Mouse (Mus musculus) B cell, adult 2 months (primary cell): Measurements from ENCODE around the gene Kcnmb2.

Source experiments
- DNase-seq, 2 experiments: peaks; one replicate each; pipeline ENCODE4 v3.0.0; 2022

Kcnmb2 gene

DNA sequence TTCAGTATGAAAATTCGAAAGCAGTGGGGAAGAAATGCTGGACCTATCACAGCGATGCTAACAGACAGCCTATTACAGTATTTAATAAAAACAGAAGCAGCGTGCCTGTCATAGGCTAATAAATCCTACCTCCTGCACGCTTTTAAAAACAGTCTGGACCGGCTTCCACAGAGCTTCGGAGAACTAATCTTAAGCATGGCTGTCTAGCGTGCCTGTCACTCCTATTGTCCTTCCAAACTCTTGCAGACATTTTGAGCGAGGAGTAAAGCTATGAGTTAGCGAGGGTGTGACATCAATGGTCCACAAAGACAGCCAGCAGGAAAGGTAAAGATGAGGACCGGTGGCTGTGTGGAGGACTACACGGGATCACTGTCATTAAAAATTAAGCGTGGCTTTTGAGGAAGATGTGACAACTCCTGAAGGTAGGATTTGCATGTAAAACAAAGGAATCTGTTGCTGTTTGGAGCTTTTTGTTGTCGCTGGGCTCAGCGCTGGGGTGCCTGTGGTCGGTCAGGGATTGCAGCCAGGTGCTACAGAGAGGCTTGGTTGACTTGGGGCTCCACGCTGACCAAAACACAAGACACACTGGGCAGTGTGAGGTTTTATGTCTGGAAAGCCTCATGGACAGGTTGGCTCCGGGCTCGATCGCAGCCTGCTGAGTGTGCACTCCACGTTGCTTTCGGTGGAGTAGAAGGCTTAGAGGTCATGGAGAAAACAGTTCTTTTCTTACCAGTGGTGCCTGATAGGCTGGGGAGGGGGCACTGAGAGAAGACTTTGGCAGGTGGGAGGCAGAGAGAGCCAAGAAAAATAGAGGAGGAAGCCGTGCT, at the start of gene Kcnmb2:
Kcnmb2 (plus strand) TSS at position 4 of the 827 bp plus-strand sequence.
- no peak for DNase-seq

DNA sequence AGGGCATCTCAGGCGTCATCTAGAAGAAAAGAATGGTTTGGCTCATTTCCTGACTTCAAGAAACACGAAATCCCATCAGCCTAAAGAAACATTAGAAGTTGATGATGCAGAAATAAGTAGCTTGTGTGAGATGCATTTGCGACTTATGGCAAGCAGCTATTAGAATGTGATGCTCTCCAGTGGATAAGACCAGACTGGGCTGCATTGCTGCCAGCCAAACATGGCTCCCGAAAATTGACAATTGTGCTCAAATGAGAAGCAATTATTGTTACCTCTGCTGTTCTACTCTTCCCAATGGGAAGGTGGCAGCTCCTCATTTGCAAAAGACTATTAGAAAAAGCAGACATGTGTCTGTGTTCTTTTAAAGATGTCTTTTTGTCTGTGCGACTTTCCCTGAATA, 38.8 kb upstream of the Kcnmb2 start:
- no peak for DNase-seq

DNA sequence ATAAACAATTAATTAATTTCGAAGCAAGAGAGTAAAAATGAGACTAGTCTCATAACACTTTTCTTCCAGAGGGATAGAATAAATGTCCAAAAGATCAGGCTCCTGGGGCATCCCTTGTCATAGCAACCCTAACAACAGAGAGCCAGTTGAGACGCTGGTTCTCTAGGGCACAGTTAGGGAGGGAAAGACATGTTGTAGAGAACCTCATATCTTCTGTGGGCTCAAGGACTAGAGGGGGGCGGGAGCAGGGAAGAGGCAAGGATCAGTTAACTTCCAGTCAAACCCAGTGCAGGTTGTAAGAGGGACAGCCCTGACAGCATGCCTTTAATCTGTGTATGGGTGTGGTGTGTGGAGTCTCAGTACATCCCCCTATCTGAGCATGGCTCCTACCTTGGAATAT, 38.2 kb upstream of the Kcnmb2 start:
- DNase-seq = no peak

DNA sequence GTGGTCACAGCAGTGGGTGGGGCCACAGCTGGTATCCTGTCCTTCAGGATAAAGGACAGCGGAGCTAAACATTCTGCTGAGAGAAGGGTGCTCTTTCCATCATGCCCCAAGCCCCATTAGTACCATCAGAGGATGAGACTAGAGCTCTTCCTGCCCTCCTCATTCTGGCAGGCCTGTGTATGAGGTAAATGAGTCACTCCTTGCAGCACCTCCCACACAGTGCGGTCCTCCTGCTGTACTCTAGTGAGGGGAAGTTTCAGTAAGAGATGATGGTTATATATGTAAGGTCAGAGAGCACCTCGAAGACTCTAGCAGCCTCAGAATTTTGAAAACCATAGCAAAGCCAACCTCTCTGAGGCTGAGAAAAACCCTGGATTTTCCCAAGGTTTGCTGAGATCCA, 30.8 kb upstream of the Kcnmb2 start:
- no peak for DNase-seq

DNA sequence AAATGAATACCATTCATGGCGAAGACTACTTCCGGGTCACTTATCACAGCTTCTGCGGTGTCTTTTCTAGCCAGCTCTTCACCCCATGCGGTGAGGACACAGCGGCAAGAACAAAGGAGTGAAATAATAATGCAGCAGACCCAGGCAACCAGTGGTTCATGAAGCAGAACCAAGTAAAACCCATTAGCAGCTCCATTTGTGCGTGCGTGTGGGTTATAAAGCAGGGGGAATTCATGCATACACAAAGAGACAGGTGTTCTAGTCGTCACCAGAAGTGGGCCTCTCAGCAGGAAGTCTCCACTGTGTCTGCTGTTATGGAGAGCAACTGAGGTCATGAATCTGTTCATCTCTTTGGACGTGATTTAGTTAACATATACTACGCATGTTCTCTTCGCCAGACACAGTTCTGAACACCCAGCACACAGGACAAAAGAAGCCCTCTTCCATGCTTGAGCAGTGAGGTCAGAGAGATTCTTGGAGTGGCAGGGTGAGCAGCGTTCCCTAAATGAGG, 19.6 kb upstream of the Kcnmb2 start:
- DNase-seq = no peak

DNA sequence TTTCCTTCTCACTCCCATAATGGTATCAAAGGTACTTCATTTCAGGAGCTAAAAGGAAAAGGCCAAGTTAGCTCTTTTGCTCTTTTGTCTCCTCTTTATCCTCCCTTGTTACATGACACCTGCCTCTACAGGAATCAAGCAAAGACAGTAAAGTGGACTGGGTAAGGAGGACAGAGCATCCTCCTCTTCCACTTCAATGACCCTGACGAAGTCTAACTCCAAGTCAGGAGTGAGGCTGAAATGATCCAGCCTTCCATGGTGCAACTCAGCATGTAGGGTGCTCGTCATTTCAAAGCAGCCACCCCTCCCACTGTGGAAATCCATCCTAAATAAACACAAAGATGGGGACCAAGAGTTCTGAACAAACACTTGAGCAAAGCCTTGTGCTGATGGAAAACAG, 9.7 kb upstream of the Kcnmb2 start:
- no peak for DNase-seq

DNA sequence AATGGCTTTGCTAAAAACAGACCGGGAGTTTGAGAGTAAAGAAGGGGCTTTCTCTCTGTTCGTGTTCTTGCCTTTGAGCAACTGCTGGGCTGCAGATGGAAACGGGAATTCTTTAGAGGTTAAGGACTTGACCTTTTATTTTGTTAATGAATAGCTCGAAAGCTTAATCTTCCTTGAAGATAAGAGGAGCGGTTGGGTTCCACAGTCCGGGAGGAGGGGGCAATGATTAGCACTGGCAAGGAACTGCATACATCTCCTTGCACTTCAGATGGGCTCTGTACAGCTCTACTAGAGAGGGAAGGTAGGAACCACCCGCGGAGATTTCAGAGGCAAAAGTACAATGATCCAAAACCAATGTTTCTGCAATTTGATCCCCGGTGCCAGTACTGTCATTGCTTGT, 1.2 kb downstream of the Kcnmb2 start:
- DNase-seq = no peak

DNA sequence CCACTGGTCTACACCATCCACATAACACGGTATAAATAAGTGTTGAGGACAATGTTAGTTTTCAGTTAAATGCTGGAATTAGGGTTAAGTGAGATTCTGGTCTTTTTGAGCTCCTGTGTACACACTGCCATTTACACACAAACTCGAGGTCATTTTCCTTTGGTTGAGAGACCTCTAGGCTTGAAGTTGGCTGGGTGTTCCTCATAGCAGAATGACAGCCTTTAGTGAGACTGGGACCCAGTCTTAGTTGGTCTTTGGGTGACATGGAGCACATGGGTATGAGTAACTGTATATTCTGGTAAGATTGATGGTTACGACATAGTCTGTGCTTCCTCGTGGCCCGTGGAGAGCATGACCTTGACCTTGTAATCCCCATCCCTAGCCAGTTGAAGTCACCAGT, 1.8 kb downstream of the Kcnmb2 start:
- no peak for DNase-seq

DNA sequence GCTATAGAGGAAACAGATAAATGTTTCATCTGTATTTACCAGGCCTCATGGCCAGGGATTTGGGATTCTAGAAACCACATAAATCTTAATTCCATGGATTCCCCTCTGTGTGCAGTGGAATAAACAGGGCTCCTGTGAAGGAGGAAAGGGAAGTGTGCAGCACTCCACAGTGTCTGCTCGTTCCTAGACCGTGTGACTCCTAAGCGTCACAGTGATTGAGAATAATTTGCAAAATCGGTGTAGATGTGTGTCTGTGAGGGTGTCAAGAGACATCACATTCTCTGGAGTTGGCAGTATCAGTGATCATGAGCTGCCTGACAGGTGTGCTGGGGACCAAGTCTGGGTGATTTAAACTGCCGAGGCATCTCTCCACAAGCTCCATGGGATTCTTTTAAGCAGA, 8.9 kb downstream of the Kcnmb2 start:
- DNase-seq = no peak

DNA sequence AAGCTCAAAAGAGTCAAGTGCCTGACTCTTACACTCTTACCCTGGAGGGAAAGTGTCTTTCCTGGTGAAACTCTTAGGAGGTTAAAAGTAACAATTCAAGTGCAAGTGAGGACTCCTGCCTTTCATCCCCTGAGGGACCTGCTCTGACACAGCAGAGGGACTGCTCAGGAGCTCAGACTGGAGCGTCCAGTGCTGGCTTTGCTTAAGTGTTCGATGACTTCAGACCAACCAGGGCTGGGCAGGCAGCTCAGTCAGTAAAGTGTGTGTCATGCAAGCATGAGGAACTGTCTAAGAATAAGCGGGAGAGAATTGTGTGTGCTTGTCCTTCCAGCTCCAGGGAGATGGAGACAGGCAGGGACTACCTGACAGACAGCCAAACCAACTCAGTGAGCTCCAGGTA, 9.4 kb downstream of the Kcnmb2 start:
- no peak for DNase-seq

DNA sequence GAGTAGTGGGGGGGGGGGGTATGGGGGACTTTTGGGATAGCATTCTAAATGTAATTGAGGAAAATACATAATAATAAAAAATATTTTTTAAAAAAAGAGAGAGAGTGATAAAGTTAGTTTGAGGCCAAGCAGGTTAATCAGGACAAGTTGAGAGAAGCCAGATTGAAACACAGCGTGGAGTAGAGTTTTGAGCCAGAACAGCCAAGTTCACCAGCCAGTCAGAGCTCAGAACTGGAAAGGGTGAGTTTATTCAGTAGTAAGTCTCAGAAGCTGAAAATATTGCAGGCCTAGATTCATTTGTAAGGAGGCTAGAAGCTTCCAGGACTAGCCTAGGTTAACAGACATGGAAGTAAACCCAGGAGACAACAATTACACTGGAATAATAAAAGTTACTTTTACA, 26.2 kb downstream of the Kcnmb2 start:
- DNase-seq = no peak

DNA sequence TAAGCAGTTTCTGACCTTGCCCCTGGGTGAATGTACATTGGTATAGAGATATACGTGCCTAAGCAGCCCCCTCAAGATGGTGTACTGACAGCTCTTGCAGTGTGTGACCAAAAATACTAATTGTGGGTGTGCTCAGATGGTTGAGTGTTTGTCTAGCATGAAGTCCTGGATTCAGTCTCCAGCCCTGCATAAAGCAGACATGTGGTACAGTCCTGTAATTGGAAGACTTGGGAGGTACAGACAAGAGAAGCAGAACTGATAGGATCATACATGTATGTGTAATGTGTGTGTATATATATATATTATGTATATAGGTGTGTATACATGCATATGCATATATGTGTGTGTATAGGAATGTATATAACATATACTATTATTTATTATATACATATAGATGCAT, 32.4 kb downstream of the Kcnmb2 start:
- no peak for DNase-seq

DNA sequence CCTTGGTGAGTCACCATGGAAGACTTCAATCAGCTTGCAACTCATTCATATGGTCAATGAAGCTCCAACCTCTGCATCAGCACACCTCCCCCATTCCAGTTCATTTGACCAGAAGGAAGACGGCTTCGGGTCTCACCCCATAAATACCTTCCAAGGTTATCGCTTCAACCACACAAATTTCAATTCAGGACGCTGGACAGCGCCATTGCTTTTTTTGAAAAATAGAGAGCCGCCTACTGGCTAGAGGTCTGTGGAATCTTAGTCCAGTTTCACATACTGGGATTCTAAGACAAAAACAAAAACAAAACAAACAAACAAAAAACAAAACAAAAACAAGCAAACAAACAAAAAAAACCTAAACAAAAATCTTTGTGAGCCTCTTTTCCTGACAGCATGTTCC, 39.2 kb downstream of the Kcnmb2 start:
- DNase-seq = no peak

DNA sequence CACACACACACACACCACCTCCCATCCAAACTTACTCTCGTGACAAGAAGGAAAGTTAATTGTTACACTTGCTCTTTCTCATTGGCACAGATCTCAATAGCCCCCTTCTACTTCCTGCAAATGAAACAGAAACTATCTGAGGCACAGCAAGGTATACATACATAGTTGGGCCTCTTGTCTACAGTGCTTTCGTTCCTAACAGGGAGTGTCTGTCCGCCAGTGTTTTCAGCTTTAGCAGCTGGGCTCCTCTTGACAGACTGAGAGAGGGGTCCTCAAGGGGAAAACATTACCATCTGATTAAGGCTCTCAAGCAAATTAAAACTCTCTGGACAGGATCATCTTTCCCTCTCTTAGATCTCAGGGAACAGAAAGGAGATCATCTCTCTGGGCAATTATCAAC, 51.9 kb downstream of the Kcnmb2 start:
- DNase-seq = no peak

DNA sequence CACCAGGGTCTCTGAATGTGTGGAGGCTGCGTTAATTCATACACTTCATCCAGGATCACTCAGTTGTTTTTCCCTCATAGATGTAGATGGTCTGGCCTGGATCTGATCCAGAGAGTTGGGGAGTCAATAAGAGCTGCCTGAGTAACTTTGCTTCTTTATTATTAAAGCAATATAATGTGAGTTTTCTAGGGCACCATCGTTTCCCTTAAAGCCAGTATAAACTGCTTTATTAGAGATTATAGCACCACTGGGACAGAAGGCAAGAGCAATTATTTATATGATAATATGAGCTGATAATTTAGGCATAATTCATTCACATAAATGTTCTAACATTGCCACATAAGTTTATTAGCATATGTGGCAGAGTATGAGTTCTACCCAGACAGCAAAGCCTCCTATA, 52.7 kb downstream of the Kcnmb2 start:
- no peak for DNase-seq

DNA sequence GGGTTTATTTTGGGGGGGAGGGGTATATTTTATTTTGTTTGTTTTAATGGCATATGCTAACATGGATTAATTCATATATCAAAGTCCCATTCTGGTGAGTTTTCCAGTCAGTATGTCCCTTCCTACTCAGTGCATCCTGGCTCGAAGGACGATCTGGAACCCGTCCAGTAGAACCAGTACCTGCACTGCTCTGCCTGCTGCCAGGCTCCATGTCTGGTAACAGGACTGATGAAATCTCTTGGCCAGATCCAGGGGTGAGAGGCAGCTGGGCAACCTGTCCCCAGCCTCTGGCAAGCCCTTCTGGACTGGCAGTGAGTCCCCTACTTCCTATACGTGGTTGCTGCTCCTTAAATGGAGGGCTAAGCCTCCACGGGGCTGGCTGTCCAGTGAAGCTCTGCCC, 57.5 kb downstream of the Kcnmb2 start:
- no peak for DNase-seq

DNA sequence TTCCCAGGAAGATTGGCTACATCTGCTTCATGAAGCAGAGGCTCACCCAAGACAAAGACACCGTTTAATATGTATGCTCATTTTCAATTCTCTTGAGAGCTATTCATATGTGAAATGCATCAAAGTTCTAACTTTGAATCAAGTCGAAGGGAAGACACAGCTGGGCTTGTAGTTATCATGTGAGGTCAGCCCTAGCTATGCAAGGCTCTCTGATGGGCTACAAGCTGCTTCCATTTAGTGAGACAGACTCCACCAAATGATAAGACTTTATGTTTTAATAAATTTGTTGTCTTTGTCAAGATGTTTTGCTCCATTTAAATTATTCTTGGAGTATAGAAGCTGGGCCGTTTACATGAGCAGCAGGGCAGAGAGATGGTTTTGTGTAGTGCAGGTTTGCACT, 58.9 kb downstream of the Kcnmb2 start:
- DNase-seq = no peak

DNA sequence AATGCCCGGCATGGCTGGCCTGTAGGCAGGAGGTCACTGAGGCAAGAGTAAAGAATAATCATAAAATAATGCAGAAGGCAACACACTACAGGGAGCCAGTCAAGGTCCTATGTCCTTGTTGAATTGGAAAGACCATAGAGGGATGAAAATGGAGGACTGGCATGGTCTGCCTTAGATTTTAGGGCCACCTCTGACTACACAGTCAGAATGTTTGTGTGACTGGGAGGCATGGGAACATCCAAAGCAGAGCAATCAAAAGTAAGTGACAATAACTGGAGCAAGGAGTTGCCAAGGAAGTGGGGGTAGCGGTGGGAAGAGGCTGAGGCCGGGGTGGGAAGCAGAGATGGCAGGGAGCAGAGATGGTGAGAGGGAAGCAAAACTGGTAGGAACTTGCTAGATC, 60.8 kb downstream of the Kcnmb2 start:
- DNase-seq = no peak

DNA sequence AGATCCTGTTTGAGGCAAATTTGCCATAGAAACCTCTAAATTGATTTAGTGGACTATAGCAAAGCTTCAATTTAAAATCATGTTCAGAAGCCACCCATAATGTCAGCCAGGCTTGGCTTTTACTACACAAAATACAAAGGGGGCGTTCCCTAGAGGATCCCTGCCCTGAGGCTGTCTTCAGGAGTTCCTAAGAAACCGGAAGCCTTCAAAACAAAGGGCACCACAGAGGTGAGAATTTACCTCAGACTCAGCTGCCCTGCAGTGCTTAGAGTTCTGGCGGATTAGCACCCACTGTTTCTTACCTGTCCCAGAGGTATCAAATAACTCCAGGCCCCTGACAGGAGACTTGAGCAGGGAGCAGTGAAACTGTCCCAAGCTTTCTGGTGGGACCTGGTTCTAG, 77.4 kb downstream of the Kcnmb2 start:
- no peak for DNase-seq

DNA sequence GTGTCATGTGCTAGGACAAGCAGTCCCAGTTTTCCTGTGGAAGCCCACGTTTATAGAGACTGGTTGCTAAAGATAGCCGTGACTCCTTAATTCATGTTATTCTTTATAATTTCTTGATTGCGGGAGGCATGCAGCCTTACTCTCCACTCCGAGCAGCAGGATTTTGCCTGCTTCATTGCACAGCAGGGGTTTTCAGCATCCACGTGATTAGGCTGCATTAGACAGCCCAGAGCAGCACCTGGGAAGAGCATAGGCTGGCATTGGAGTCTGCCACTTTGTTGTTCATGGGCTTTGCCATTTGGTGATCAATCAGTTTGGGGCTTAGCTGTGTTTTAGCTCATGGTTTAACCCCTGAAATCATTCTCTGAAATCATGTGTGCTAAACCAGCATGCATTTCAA, 80.1 kb downstream of the Kcnmb2 start:
- DNase-seq = no peak

DNA sequence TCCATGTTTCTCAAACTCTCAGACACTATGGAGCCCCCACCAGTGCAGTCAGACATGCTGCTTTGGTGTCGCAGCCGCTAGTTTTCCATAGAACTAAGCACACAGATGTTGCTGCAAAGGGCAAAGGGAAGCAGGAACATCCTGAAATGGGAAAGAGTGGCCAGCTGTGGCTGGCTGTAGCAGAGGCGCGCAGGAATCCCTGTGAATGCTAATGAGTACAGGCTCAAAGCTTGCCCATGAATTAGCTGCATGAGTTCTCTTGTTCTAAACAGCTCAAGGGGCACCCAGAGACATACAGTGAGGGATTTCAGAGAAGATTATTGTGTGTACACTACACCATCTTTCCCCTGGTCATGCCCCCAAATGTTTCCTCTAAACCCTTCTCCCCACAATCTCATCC, 82.8 kb downstream of the Kcnmb2 start:
- no peak for DNase-seq

DNA sequence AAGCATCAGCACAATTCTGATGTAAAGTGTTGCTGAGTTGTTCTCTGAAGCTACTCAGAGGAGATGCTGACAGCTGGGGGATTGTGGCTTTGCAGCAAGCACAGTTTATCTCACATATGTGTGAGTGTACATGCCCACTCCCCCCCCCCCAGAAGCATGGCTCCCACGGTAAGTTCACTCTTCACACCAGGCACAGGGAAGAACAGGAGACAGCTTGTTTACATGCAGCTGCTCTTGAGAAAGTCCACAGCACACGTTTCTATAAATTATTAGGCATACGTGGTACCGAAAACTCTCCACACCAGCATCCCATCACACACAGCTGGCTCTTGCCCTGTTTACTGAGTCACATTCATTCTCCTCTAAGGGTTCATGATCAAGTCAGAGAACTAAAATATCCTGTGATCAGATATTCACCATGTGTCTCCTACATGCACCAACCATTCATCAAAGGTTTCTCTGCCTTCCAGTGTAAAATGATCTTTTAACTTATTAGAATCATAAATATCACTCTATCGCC, 89.3 kb downstream of the Kcnmb2 start:
- no peak for DNase-seq

DNA sequence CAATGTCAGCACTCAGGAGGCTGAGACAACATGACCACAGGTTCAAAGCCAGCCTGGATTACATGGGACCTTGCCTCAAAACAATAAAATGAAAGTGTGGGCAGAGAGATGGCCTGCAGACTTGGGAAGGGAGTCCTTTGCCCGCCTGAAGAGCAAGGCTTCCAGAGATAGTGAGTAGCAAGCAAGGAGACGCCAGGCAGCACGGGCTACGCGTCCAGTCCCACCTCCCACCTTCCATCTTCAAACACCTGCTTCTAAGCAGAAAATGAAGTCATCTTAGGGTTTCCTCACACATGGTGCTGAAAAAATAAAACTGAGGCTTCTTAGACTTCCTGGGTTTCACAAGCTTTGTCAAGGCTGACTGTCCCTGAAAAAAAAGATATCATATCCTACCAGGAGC, 109.3 kb downstream of the Kcnmb2 start:
- DNase-seq = no peak

DNA sequence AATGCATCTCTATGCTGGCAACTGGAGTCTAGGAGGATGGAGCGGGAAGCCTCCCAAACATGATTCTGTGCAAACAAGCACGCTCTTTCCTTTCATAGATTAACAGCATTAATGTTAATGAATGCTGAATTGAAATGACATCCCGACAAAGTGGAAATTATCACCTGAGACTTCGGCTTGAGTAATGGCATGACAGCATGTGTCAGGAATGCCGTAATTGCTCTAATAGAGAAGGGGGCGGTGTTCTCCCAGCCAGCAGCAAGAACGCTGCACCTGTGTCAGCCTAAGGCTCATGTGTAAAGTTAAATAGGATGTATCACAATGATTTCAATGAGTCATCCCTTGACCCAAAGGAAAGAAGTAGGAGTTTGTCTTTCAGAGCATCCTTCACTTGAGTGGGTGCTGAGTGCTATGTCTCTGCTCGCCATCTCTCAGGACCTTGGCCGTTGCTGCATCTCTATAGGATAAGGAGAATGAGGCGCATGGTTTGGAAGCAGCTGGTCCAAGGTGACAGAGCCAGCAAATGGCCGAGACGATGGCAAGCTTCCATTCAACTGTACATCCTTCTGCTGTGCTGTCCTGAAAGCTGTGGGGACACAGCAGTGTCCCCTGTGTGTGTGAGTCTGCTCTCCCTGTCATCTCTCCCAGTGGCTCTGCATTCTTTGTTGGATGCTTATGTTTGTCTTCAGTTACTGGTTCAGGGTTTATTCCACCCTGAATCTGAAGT, 110.1 kb downstream of the Kcnmb2 start:
- DNase-seq = no peak
